Mouse (Mus musculus) spleen, embryonic (tissue): Measurements from ENCODE around the gene Ofd1.

ENCODE experiments used
- CTCF ChIA-PET: fragments of 350-600 bp; sonication (Branson Sonifier 250); formaldehyde crosslinking; loops from one replicate; lab custom pipeline; 2022; lab: Charles Lee

Gene Ofd1

DNA sequence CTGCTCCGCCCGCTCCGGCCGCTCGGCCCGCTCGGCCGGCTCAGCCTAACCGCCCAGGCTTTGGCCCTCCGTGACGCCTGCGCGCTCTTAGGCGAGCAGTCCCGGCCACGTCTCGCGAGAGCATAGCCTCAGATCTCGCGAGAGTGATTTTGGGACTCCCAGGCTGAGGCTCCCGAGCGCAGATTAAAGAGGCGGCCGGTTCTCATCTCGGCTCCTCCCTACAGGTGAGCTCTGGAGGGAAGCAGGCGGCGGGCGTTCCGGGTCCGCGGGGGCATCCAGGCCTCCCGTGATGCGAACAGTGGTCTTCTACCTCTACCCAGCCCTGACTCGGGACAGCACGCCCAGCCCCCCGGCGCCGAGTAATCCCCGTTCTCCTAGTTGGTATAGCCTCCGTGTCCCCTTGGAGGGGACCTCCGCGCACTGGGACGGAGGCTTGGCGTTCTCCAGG lies at the start of gene Ofd1:
Gene Ofd1 (minus strand): TSS at position 89 of the 448 bp plus-strand sequence.
- CTCF ChIA-PET: no interaction called here

DNA sequence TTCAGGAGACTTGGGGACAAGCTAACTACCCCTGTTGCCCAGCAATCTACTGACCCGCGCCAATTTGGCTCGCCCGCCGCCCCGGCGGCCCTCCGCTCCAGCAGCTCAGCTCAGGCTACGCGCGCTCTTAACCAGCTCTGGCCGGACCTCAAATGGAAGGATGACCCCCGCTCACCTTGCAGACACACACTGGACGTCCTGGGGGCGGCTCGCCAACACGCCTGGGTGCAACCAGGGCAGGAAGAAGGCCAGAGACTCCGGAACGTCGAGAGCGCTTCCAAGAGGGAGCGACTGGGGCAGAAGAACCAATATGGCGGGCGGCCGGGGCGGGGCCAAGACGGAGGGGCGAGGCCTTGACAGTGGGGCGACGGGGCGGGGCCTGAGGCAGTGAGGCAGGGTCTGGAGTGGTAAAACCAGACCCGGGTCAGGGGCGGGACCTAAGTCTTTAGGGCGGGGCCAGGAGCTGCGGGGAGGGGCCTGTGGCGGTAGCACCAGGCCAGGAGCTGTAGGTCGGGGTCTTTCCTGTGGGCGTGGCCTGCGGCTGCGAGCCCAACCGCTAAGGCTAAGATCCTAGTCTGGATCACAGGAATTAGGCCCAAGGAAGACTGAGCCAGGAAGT lies 39.0 kb upstream of the Ofd1 start, which contains the start of gene Rab9:
Gene Rab9 (minus strand): TSS at position 503 of the 619 bp plus-strand sequence.
- CTCF ChIA-PET: no interaction called here

DNA sequence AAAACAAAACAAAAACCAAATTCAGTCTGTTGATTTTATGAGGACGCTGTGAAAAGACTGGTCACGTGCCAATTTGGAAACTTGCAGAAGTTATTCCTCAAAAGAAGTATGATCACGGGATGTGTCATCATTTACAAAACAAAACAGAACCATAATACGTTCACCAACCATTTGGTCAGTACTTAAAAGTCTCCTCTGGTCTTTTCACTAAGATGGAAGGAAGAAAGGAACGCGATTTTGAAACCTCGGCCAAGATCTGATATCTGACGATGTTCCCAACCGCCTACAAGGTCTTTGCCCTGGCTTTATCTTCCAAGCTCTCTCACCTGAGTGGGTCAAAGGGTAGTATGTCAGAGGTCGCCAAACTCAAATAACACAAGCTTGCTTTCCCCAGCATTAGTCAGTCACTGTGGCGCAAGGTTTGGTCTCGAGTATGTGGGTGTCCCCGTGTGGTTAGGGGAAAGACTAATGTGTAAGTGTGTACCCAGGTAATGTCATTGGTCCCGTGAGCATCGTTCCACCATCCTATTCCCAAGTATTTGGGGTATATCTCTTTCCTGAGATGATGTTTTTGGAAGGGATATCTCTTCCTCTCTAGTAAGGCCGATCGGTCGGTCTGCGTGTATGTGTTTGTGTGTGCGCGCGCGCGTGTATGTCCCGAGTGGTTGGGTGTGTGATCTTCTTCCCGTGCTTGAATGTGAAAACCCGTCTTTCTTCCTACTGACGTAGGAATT lies 38.3 kb upstream of the Ofd1 start:
- CTCF ChIA-PET: no interaction called here

DNA sequence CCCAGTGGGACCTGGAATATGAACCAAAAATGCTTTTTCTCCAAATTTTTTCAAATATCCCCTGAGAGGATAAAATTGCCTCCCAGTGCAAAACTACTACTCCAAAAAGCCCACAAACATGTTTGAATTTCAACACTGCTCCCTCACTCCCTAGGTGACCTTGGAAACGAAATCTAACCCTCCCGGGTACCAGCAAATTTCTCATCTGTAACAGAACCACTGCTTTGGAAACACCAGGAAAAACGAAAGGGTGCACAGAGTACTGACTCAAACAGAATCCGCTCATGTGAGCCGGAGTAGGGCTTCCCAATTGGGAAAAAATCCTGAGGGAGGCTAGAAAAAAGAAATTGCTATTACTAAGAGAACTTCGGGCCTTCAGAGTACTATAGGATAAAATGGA lies 36.9 kb upstream of the Ofd1 start:
- CTCF ChIA-PET: no interaction called here

DNA sequence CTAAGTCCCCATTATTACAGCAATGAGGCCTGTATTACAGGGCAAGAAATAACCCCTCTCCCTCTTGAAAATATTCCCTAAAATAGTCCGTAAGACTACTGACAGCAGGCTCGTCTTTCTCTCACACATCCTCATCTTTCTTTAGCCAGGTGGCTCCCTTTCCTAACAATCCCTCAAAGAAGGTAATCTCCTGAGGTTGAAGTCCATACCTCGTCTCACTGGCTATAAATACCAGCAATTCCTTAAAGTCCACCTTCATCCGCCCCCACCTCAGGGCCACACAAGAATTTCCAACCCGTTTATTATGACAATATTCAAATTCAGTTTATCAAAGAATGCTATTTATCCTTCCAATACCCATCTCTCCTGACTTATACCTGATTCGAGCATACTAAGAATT lies 32.1 kb upstream of the Ofd1 start:
- CTCF ChIA-PET: no interaction called here

DNA sequence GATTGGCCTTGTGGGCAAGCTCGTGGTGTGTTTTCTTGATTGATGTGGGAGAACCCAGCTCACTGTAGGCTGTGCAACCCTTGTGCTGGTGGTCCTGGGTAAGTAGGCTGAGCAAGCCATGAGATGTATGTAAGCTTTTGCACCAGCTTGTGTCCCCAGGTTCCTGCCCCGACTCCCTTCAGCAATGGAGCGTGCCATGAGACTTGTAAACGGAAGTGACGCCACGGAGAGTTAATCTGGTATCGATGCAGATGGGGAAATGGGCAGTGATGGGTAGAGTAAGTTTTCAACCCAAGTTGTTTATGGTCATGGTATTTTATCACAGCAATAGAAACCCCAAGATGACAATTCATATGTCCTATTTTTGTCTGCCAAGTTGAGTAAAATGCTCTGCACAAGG lies 27.8 kb upstream of the Ofd1 start:
- CTCF ChIA-PET: interaction anchor here (0.7 kb wide), 1 partner anchor 12 kb away, joined by 5 read pairs; no protein-coding TSS in a partner anchor

DNA sequence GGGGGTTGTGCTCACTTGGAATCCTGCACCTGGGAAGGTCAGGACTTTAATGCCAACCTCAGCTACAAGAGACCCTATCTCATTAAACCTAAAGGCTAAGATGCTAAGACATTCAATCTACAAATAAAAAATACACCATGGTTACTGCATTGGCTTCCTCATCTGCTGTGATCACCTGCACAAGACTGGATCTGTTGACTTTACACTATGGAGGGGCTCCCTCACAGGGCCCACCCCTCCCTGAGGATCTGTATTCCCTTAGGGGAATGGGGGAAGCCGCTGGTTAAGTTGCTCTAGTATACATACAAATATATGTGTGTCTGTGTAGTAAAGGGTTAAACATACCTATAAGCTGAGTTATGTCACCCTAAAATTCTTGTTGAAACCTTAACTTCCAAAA lies 15.0 kb upstream of the Ofd1 start:
- CTCF ChIA-PET: no interaction called here

DNA sequence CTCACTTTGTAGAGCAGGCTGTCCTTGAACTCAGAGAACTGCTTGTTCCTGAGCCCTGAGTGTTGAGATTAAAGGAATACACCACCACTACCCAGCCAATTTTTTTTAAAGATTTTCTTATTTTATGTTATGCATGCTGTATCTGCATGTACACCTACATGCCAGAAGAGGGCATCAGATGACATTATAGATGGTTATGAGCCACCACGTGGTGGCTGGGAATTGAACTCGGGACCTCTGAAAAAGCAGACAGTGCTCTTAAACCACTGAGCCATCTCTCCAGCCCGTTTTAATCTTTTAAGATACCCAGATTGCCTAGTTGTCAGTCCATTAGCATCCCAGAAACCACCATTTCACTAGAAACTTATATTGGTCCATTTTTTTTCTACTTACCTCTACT lies 13.8 kb upstream of the Ofd1 start:
- CTCF ChIA-PET: no interaction called here

DNA sequence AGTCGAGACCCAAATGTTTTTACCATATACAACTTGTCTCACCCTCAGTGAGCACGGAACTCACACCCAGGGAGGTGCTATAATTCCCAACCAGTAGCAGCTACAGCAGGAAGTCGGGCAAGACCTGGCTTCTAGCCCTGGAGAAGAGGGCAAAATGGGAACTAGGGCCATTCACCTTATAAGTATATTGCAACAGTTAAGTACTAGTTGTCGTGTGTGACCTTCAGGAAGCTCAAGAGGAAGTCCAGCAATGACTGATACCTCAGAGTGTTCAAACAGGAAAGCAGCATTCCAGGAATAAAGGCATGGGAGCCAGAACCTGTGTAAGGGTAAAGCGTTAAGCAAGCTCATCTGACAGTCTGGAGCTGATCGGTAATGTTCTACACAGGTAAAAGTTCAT lies 13.0 kb upstream of the Ofd1 start:
- CTCF ChIA-PET: no interaction called here

DNA sequence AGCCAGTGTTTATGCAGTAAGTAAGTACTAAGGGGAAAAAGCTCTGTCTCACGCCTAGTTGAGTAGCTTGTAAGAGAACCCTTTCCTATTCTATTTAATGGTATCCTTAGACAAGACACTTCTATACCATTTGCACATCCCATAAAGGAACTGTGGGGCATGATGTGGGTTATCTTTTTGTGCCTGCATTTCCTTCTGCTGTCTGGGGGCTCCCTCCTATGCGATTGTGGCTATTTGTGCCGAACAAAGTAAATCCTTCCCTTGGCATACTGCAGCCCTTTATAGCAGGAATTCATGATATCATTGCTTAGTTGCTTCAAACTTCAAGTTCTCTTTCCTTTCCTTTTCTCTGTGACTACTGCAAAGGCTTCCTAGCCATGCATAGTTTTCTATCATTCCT lies 4.0 kb upstream of the Ofd1 start:
- CTCF ChIA-PET: no interaction called here

DNA sequence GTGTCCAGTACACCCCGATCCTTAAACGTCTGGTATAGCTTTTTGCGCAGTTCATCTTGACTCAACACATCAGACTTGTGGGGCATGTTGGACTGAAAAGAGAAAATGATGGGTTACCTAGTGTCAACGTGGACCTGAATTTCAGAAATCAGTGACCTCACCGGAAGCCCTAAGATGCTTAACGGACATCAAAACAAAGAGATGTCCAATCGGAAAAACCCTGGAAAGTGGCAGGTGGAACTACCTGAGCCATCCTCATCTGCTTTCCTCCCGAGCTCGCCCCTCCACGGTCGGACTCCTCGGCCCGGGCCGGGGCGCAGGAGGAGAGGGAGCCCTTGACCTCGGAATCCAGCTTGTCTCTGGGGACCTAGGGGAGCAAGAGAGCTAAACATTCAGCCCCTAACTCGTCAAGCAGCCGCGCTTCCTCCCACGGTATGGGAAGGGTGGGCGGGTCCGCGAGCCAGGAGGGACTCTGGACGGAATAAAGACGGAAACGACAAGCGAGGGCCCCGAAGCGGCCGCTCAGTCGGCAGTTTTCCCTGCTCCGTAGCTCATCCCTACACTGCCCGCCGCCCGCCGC lies 378 bp downstream of the Ofd1 start, which contains the start of gene Trappc2:
Gene Trappc2 (plus strand): TSS at position 539 of the 580 bp plus-strand sequence.
- CTCF ChIA-PET: no interaction called here

DNA sequence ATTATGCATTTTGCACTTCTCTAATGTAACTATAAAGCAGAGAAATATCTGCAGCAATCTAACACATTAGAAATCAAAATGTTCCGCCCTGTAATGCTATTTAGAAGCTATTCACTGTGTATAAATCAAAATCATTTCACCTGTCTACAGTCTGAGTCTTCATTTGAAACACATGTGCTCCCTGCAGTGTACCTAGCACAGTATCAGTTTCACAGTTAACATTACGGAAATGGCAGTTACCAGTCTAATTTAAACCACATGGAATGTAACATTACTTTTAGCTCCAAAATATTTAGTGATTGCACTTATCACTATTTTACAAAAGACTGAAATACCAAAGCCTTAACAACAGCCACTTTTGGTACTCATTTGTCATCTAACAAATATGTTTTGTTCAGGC lies 5.7 kb downstream of the Ofd1 start:
- CTCF ChIA-PET: no interaction called here

DNA sequence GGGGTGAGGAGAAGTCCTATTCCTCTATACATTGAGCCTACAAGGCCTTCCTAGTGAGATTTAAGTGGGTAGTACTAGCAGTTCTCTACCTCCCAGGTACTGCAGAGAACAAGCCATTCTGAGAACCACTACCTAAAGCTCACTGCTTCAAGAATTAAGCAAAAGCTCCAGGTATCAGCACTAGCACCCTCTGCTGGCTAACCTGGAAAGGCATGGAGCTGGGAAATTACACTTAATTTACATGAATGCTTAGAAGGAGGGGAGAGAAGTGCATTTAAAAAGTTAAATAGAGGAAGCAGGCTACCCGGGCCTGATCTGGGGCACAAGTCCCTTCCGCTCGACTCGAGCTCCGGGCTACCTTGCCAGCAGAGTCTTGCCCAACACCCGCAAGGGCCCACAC lies 24.3 kb downstream of the Ofd1 start:
- CTCF ChIA-PET: no interaction called here

DNA sequence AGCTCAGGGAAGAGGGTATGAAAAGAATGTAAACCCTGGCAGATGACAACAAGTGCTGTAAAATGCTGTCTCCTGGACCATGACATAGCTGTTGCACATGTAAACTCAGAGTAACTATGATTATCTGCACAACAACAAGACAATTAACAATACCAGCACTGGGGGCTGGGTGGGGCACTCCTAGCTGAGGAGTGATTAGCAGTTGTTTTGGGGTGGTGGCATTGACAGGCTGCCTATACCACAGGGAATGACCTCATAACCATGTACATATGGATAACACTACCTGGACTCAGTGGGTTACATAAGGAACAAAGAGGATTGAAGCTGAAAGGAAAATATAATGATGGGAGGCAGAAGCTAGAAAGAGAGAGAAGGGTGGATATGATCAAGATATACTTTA lies 32.6 kb downstream of the Ofd1 start:
- CTCF ChIA-PET: no interaction called here

DNA sequence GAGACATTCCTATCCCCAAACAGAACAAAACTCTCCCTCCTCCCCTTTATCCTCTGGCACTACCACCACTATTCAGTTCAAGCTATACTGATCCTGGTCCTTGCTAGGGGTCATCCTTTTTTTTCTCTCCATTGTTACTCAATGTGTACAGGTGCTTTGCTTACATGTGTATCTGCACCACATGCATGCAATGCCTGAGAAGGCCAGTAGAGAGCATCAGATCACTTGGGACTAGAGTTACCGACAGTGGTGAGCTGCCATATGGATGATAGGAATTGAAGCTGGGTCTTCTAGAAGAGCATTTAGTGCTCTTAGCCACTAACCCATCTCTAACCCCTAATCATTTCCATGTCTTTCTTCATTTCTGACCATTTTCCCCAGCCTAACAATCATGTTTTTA lies 46.8 kb downstream of the Ofd1 start:
- CTCF ChIA-PET: no interaction called here

DNA sequence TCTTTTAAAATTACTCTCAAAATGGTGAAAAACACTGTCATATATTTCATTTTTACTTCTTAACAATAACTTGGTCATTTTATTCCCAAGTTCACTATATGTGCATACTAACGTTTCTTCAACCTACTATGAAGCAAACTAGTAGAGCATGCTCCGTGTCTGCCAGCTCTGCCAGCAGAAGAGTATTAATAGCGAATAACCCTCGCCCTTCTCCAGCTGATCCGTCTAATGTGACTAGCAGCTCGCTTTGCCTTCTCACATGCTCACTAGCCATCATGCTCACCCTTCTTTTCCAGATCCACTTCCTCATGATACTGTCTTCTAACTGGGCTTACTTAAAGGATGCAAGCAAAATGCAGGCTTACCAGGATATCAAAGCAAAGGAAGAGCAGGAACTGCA lies 53.8 kb downstream of the Ofd1 start:
- CTCF ChIA-PET: no interaction called here

DNA sequence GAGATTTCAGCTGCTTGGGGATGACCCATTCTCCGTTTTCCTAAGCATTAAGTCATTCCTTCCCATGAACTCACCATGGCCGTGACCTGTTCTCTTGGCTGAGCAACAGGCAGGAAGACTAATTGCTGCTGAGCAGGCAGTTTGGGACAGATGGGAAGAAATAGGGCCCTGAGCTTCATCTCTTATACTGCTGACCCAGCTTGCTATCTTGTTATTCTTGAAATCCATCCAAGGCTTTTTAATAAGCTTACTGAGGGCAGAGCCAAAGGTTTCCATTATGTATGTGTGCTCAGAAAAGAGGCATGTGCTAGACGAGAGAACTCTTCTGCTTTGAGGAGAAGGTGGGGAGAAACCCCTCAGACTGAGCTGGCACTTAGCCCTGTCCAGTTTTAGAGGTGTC lies 55.6 kb downstream of the Ofd1 start:
- CTCF ChIA-PET: no interaction called here

DNA sequence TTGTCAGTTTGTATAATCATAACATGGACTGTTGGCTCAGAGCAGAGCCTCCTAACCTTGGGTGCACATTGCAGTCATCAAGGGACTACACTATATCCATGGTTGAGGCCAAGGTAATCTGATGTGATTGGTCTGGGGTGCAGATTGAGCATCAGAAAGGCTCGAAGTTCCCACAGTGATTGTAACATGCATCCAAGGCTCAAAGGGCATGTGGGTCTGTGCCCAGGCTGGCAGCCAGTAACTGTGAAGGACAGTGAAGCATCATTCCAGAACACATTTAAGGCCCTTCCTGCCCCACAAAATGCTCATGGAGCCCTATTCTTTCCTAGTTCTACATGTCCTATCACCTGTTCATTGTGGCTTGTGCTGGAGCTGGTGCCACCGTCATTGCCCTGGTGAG lies 56.9 kb downstream of the Ofd1 start:
- CTCF ChIA-PET: no interaction called here

DNA sequence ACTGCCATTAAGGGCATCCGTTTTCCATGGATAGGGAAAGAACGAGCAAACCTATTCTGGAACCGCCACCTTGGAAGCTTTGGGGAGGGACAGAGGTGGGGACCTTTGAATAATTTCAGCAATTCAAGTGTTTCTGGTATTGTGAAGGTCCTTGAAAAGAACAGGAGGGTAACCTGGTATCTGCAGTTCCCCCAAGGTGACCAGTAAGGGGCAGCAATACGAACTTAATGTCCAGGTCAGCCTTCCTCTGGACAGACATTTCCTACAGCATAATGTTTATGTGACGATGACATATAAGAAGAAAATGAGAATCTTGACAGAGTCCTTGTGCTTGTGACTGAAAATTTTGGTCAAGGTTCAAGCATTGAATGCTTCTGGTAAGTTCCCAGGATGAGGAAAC lies 61.9 kb downstream of the Ofd1 start:
- CTCF ChIA-PET: no interaction called here

DNA sequence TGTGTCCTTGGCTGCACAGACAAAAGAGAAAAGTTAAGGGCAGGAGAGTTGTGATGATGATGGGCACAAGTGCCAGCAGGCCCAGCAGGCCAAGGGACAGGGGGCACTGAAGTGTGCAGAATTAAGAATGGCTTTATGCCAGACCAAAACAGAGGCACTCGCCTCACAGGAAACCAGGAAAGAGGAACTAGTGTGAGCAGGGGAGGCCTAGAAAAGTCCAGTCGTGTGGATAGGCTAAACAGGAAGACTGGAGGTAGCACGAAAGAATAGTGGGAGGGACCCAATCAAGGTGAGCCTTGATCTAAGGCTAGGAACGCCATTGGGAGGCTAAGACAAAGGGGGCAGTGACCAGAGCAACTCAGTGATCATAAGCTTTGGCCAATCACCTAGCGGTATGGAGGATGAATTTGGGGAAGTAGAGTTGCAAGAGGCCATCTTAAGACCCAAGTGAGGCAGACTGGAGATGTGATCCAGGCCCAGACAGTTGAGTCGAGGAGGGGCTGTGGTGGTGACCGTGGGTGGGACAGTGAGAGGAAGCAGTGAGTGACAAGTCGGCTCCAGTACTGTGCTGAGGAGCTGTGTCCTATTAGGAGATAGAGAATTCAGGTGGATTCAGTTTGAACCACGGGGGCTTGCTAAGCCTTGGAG lies 63.7 kb downstream of the Ofd1 start:
- CTCF ChIA-PET: no interaction called here

DNA sequence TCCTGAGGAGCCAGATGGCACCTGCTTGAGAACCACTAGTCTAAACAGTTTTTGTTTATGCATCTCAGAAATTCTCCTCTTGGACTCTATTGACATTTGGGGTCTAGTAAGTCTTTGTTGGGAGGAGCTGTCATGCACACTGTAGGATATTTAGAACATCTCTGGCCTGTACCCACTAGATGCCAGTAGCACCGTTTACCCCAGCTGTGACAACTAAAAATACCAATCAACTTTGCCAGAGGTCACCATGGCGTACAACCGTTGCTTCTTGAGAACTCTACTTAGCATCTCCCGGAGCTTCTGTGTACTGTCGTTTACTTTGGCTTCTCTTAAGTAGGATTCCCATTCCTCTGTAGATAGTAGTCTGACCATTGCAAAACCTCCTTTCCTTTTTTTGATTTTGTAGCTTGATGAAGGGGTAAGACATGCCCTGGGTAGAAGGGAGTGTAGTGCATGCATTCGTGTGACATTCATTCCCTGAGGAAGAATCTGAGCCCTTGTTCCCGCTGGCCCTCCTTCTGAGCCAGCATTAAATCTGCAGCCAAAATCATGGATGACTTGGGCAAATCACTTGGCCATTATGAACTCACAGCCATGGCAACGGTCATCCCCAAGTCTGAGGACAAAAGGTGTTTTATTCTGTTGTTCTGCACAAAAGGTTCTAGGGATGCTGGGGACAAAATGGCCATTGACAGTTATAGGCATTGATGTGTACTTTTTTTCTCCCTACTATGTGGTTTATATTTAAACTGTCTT lies 74.9 kb downstream of the Ofd1 start:
- CTCF ChIA-PET: no interaction called here

DNA sequence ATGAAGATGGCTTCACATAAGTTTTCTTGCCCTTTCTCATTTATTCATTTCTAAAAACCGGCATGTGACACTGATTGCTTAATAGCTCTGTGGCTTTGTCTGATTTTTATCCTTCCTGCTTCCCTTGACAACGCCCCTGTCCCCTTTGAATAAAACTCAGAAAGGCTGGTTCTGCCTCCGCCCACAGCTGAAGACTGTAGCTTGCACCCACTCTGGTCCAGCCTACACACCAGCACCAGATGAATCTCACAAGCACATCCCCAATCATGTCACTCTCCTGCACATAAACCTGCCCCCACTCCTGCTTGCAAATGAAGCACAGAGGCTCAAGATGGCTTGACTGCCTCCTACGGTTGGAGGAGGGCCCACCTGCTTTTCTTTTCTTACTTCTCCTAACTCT lies 80.0 kb downstream of the Ofd1 start:
- CTCF ChIA-PET: interaction anchor here (0.6 kb wide), 1 partner anchor 343 kb away, joined by 3 read pairs; no protein-coding TSS in a partner anchor
